Mouse (Mus musculus) adipose tissue, adult 10 weeks (tissue): ENCODE data around the gene Clca2. TPM values are rescaled to one million over a fixed set of nuclear protein-coding genes. Genes with fewer than 3 reads are reported as not detected.

Experiments
- polyA plus RNA-seq: library from polyadenylated mRNA; stranded (reverse); fragments of 350-450 nt; fragmentation: Illumina TruSeq; extraction: RNeasy Lipid Tissue Mini Kit (QIAGEN cat#74804); gene quantifications from one replicate; pipeline ENCODE4 v1.2.3, GENCODE M21; 2014; ENCODE audit warnings: low read depth, low replicate concordance

Gene Clca2
- polyA plus RNA-seq, result 0.84 TPM

DNA sequence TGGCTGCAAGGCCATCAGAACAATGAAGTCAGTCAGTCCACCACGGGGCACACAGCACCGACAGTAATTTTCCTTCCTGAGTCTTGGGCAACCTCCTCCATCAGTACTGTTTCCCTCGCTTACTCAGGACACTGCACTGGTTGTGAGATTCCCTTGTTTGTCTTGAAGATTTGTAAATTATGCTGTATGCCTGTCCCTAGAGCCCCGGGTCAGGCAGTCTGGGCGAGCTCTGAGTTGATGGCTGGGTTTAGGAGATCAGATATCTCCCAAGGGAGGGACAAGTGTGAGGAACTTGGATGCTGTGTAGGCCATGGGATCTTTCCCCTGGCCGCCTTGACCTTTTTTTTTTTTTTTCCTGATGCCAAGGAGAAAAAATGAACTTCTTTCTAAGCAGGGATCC is at the start of gene Clca2:
Gene Clca2 (minus strand): TSS at position 153 of the 400 bp plus-strand sequence.

DNA sequence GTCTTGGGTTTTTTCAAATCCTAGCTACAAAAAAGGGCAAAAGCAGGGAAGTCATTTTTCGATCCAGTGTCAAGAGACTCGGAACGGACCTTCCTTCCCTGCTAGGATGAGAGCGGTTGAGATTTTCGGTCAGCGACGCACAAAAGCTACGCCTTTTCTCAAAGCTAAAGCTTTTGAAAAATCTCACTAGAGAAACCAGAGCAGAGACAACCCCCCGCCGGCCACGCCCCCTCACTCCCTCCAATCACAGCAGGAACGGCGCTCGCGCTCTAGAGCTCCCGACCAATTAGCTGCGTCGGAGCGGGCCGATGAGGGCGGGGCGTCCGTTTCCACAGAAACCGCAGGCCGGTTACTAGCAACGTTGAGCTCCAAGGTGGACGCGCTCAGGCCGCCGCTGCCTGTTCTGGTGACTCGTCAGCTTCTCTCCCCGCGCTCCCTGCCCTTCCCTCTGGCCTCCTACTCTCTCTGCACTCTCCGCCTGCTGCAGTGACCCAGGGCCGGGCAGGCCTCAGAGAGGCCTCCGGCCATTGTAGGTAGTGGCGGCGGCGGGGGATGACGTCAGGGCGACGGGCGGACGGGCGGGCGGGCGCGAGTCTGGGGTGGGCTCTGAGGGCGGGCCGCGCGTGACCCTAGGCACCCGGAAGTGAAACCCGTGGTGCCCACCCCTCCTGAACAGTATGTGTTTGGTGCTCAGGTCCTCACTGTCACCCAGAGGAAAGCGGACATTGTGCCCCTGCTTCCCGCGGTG is 19.2 kb upstream of the Clca2 start, which contains the start of gene Odf2l:
Gene Odf2l (plus strand): TSS at position 335 of the 748 bp plus-strand sequence.

DNA sequence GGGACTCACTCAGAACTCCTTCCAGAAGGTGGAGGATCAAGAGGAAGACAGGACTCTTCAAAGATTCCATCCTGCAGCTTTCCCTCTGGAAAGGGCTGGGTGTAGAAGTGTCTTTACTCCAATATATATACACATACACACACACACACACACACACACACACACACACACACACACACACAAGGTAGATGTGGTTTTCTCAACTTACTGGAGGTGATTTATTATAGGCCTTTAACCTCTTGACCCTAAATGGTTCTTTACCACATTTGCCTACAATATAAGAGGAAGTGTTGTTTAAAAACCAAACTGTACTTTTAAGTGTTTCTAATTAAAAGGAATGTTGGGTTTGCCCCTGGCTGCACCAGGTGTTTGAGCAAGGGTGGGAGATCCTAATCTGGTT is 66.6 kb downstream of the Clca2 start, which contains the start of gene Clca1:
Gene Clca1 (minus strand): TSS at position 101 of the 400 bp plus-strand sequence.

Other genes starting within 250 kb of the Clca2 start
- gene Clca4b, start 166.9 kb downstream of the Clca2 start, polyA plus RNA-seq, result not detected
- gene Clca4a, start 124.4 kb downstream of the Clca2 start, polyA plus RNA-seq, result not detected
- gene Clca1, start 66.7 kb downstream of the Clca2 start, polyA plus RNA-seq, result not detected
- 19.6 TPM for gene Odf2l, start 19.1 kb upstream of the Clca2 start, polyA plus RNA-seq
- 0.48 TPM for gene Col24a1, start 193.0 kb upstream of the Clca2 start, polyA plus RNA-seq